Mouse (Mus musculus) MEL (cell line): Measurements from ENCODE around the gene Gm10945. TPM values are rescaled to one million over a fixed set of nuclear protein-coding genes. Genes with fewer than 3 reads are reported as not detected.

Source experiments
- DNase-seq: peaks from one replicate; pipeline ENCODE4 v3.0.0; 2011; ENCODE audit warnings: low read depth, low spot score
- H3K27ac ChIP-seq: 2 replicates; pipeline ENCODE4 v1.5.1; 2012; ENCODE audit warnings: low read depth, mild to moderate bottlenecking, control low read depth, low read length, moderate library complexity; ENCODE audit not compliant: control insufficient read depth
- H3K27me3 ChIP-seq, 2 experiments: fragments of 150-350 bp in 1 of 2; sonication (generic) in 1 of 2; 2 replicates each; pipeline ENCODE4 v1.6.1; 2012; ENCODE audit warnings: low read length in 2 of 2, mild to moderate bottlenecking in 2 of 2, improper control_type of control experiment in 1 of 2, moderate library complexity in 1 of 2; ENCODE audit not compliant: insufficient read depth in 2 of 2, control insufficient read depth in 1 of 2
- H3K36me3 ChIP-seq, 2 experiments: 2 replicates each; pipeline ENCODE4 v1.6.1; 2012 to 2014; ENCODE audit warnings: low read length in 2 of 2, improper control_type of control experiment in 1 of 2, inconsistent platforms in 1 of 2, mild to moderate bottlenecking in 1 of 2; ENCODE audit not compliant: insufficient read depth in 2 of 2, control insufficient read depth in 1 of 2
- H3K4me1 ChIP-seq, 2 experiments: fragments of 150-350 bp in 1 of 2; sonication (generic) in 1 of 2; 2 replicates each; pipeline ENCODE4 v1.6.1; 2012; ENCODE audit warnings: low read length in 2 of 2, improper control_type of control experiment in 1 of 2, mild to moderate bottlenecking in 1 of 2; ENCODE audit not compliant: insufficient read depth in 2 of 2, control insufficient read depth in 1 of 2
- H3K4me3 ChIP-seq, 2 experiments: fragments of 150-350 bp in 1 of 2; sonication (generic) in 1 of 2; 2 replicates each; pipeline ENCODE4 v1.5.1; 2012; ENCODE audit warnings: low read depth in 2 of 2, low read length in 2 of 2, mild to moderate bottlenecking in 2 of 2, moderate library complexity in 2 of 2, control low read depth in 1 of 2, improper control_type of control experiment in 1 of 2; ENCODE audit not compliant: control insufficient read depth in 1 of 2, insufficient read depth in 1 of 2
- H3K79me2 ChIP-seq: 2 replicates; pipeline ENCODE4 v1.6.1; 2012; ENCODE audit warnings: mild to moderate bottlenecking, low read length, moderate library complexity; ENCODE audit not compliant: control insufficient read depth, poor library complexity, insufficient read depth
- H3K9ac ChIP-seq: 2 replicates; pipeline ENCODE4 v1.6.1; 2012; ENCODE audit warnings: low read depth, mild to moderate bottlenecking, control low read depth, low read length, moderate library complexity; ENCODE audit not compliant: control insufficient read depth, poor library complexity, severe bottlenecking
- H3K9me3 ChIP-seq: fragments of 150-350 bp; sonication (generic); replicated peaks from 2 replicates; pipeline ENCODE4 v1.6.1; 2012; ENCODE audit warnings: mild to moderate bottlenecking, low read length, improper control_type of control experiment, moderate library complexity; ENCODE audit not compliant: insufficient read depth
- BHLHE40 ChIP-seq: IDR thresholded peaks from 2 replicates; pipeline ENCODE4 v1.6.1; 2012; ENCODE audit warnings: low read depth, mild to moderate bottlenecking, inconsistent platforms, low read length, improper control_type of control experiment, borderline replicate concordance
- CHD1 ChIP-seq: IDR thresholded peaks from 2 replicates; pipeline ENCODE4 v1.6.1; 2012; ENCODE audit warnings: low read depth, mild to moderate bottlenecking, inconsistent platforms, low read length, improper control_type of control experiment
- CTCF ChIP-seq, 3 experiments: IDR thresholded peaks in 2 of 3; conservative IDR thresholded peaks in 1 of 3; 2 replicates each; pipeline ENCODE4 v1.5.1; 2011 to 2012; ENCODE audit warnings: low read length in 3 of 3, low read depth in 2 of 3, mild to moderate bottlenecking in 2 of 3, improper control_type of control experiment in 1 of 3, inconsistent platforms in 1 of 3, mixed read lengths in 1 of 3, moderate library complexity in 1 of 3; ENCODE audit not compliant: control insufficient read depth in 1 of 3, insufficient read depth in 1 of 3, poor library complexity in 1 of 3, severe bottlenecking in 1 of 3
- GABPA ChIP-seq: IDR thresholded peaks from 2 replicates; pipeline ENCODE4 v1.6.1; 2012; ENCODE audit warnings: low read depth, mild to moderate bottlenecking, inconsistent platforms, low read length, improper control_type of control experiment, moderate library complexity
- HCFC1 ChIP-seq: IDR thresholded peaks from 2 replicates; pipeline ENCODE4 v1.6.1; 2012; ENCODE audit warnings: low read depth, mild to moderate bottlenecking, inconsistent platforms, low read length, improper control_type of control experiment, moderate library complexity
- KAT2A ChIP-seq: conservative IDR thresholded peaks from 2 replicates; pipeline ENCODE4 v1.6.1; 2012; ENCODE audit warnings: low read depth, low read length, improper control_type of control experiment, inconsistent platforms
- MAFK ChIP-seq: IDR thresholded peaks from 2 replicates; pipeline ENCODE4 v1.6.1; 2011; ENCODE audit warnings: low read depth, mild to moderate bottlenecking, low read length, improper control_type of control experiment, borderline replicate concordance
- MAZ ChIP-seq: IDR thresholded peaks from 2 replicates; pipeline ENCODE4 v1.6.1; 2012; ENCODE audit warnings: low read depth, mild to moderate bottlenecking, inconsistent platforms, low read length, improper control_type of control experiment
- MXI1 ChIP-seq: IDR thresholded peaks from 2 replicates; pipeline ENCODE4 v1.6.1; 2011; ENCODE audit warnings: mild to moderate bottlenecking, low read depth, low read length, improper control_type of control experiment
- MYC ChIP-seq: IDR thresholded peaks from 2 replicates; pipeline ENCODE4 v1.6.1; 2011; ENCODE audit warnings: low read depth, mild to moderate bottlenecking, low read length, improper control_type of control experiment, moderate library complexity
- NELFE ChIP-seq: IDR thresholded peaks from 2 replicates; pipeline ENCODE4 v1.6.1; 2011; ENCODE audit warnings: low read depth, low read length, improper control_type of control experiment
- POLR2AphosphoS2 ChIP-seq: IDR thresholded peaks from 2 replicates; pipeline ENCODE4 v1.6.1; 2011; ENCODE audit warnings: low read length, improper control_type of control experiment
- POLR2AphosphoS5 ChIP-seq: IDR thresholded peaks from 2 replicates; pipeline ENCODE4 v1.6.1; 2012; ENCODE audit warnings: low read depth, borderline replicate concordance, mild to moderate bottlenecking, inconsistent platforms, low read length, moderate library complexity, mixed read lengths
- RAD21 ChIP-seq: IDR thresholded peaks from 2 replicates; pipeline ENCODE4 v1.6.1; 2011; ENCODE audit warnings: mild to moderate bottlenecking, low read depth, low read length, improper control_type of control experiment
- RCOR1 ChIP-seq: IDR thresholded peaks from 2 replicates; pipeline ENCODE4 v1.6.1; 2012; ENCODE audit warnings: low read depth, mild to moderate bottlenecking, inconsistent platforms, low read length, improper control_type of control experiment
- SIN3A ChIP-seq: IDR thresholded peaks from 2 replicates; pipeline ENCODE4 v1.6.1; 2012; ENCODE audit warnings: low read length, improper control_type of control experiment, inconsistent platforms
- SMC3 ChIP-seq: IDR thresholded peaks from 2 replicates; pipeline ENCODE4 v1.6.1; 2011; ENCODE audit warnings: low read depth, low read length, improper control_type of control experiment
- TAL1 ChIP-seq: IDR thresholded peaks from 2 replicates; pipeline ENCODE4 v1.6.1; 2012; ENCODE audit warnings: mild to moderate bottlenecking, inconsistent platforms, low read length, moderate library complexity, mixed read lengths
- USF2 ChIP-seq, 2 experiments: IDR thresholded peaks; 2 replicates each; pipeline ENCODE4 v1.6.1; 2011 to 2012; ENCODE audit warnings: improper control_type of control experiment in 2 of 2, low read length in 2 of 2, borderline replicate concordance in 1 of 2, inconsistent platforms in 1 of 2, low read depth in 1 of 2, mild to moderate bottlenecking in 1 of 2; ENCODE audit not compliant: insufficient read depth in 1 of 2
- ZKSCAN1 ChIP-seq: IDR thresholded peaks from 2 replicates; pipeline ENCODE4 v1.6.1; 2012; ENCODE audit warnings: low read depth, mild to moderate bottlenecking, inconsistent platforms, low read length, improper control_type of control experiment, moderate library complexity
- ZMIZ1 ChIP-seq: IDR thresholded peaks from 2 replicates; pipeline ENCODE4 v1.6.1; 2012; ENCODE audit warnings: low read depth, mild to moderate bottlenecking, inconsistent platforms, low read length, improper control_type of control experiment, moderate library complexity
- ZNF384 ChIP-seq: IDR thresholded peaks from 2 replicates; pipeline ENCODE4 v1.6.1; 2012; ENCODE audit warnings: low read depth, mild to moderate bottlenecking, inconsistent platforms, low read length, improper control_type of control experiment
- polyA plus RNA-seq, 2 experiments: library from polyadenylated mRNA; stranded (reverse) in 1 of 2; unstranded in 1 of 2; fragments of >175 nt in 1 of 2; fragments of >200 nt in 1 of 2; gene quantifications; 2 replicates each; pipeline versions ENCODE4 v1.2.1 to v1.2.4; 2012; ENCODE audit warnings: low replicate concordance in 2 of 2, low read depth in 1 of 2; ENCODE audit not compliant: insufficient read length in 2 of 2, insufficient read depth in 1 of 2, missing spikeins in 1 of 2
- total RNA-seq: library from RNA; depleted of rRNA; stranded (reverse); fragments of 300-350 nt; gene quantifications from 2 replicates; pipeline ENCODE4 v1.2.3, GENCODE M21; 2012

The Gm10945 gene
- total and polyA plus RNA-seq, 3 experiments = not detected

DNA sequence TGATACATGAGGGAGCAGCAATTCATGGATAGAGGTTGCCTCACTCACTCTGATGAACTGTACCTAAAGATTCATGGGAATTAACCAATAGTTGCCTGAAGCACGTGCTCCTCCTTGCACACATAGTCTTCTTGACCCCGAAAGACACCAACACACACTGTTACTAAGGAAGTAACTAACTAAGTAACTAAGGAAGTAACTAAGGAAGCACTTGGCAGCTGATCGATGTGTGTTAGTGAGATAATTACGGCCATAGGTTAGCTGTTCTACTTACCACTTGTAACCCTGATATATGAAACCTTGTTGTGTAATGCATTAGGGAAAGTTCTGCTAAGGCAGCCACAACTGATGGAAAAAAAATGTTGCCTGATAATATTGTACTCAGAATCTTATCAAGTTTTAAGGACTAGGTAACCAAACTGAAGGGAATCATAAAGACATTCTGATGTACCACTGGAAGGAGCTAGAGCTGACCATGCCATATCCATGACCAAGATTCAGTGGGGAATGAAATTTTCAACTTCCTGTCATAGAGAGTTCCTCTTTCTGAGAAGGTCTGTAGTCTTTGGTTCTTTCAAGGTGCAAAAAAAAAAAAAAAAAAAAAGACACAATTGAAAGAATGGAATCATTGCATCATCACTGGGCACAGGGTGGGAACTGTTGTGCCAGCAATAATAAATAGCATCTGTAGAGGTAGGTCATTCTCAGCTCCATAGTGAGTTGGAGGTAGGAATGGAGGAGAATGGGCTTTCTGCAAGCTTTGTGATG, 44.2 kb downstream of the Gm10945 start:
- Histone ChIP-seq H3K27ac (no peak overlapping the region), H3K36me3 (no peaks in the 10 kb centered on the region), H3K4me1 (no peaks in the 10 kb centered on the region), H3K9ac (no peak overlapping the region), H3K79me2 (no peaks in the 10 kb centered on the region), H3K27me3 (no peaks in the 10 kb centered on the region), H3K4me3 (no peak overlapping the region), H3K9me3 (no peaks in the 10 kb centered on the region)
- TF ChIP-seq POLR2AphosphoS5 (no peak), KAT2A (no peak), TAL1 (no peak), SMC3 (no peak), MAZ (no peak)
- no peak for DNase-seq

DNA sequence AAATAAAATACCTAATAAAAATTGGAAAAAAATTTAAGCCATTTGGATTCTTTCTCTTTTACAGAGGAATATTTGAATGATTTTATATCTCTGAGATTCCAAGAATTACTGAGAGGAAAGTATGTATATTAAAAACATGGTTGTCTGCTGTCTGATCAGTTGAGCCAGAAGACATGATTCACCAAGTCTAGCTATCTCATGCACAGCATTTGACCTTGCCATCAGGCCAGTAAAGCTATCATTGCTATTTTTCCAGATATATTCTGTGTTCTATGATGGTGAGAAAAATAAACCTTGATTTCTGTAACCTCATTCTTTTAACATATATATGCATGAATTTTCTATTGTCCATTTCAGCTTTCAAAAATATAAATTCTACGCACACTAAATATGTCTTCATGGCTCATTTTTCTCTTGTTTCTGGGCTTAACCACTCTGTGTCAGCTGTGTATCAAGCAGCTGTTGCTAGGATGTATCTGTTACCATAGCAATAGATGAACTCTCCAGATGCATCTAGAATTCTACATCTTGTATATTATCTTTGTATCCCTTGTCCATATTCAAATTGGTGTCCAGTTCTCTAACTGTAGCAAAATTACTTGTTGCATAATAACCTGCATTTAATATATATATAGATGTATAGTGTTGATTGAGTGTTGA, 56.2 kb downstream of the Gm10945 start:
- Histone ChIP-seq H3K36me3 (no peaks in the 10 kb centered on the region), H3K9me3 (no peaks in the 10 kb centered on the region), H3K4me3 (no peak overlapping the region), H3K79me2 (no peaks in the 10 kb centered on the region), H3K27ac (no peak overlapping the region), H3K4me1 (no peaks in the 10 kb centered on the region), H3K27me3 (no peaks in the 10 kb centered on the region), H3K9ac (no peak overlapping the region)
- TF ChIP-seq POLR2AphosphoS2 (no peak), ZKSCAN1 (no peak), USF2 (IDR thresholded peaks at IDR 0.05; ENCODE audit: borderline replicate concordance in 1 of 2, insufficient read depth in 1 of 2, low read depth in 1 of 2, low read length in 2 of 2) (no peak), RCOR1 (no peak), ZNF384 (no peak), BHLHE40 (no peak), HCFC1 (no peak), ZMIZ1 (no peak), MXI1 (no peak), MYC (no peak), SMC3 (no peak), SIN3A (no peak), NELFE (no peak), CTCF (IDR thresholded peaks at IDR 0.05 in 2 of 3, conservative IDR thresholded peaks at IDR 0.05 in 1 of 3; ENCODE audit: control insufficient read depth in 1 of 3, insufficient read depth in 1 of 3, low read depth in 2 of 3, low read length in 3 of 3, poor library complexity in 1 of 3, severe bottlenecking in 1 of 3) (no peak), MAZ (no peak), GABPA (no peak), CHD1 (no peak), RAD21 (no peak), MAFK (no peak)
- no peak for DNase-seq
